Mouse (Mus musculus) lung, embryonic 14.5 days (tissue): ENCODE measurements around the gene Polrmt. TPM values are rescaled to one million over a fixed set of nuclear protein-coding genes. Genes with fewer than 3 reads are reported as not detected.
"Not testable (repeated sequence)": the region's sequence is repeated elsewhere in the genome, so short reads cannot be mapped to it uniquely, and the experiment has no call there.

Experiments
- ATAC-seq: fragments of 200-750 bp; cut with Nextera tagmentation; 2 replicates; pipeline ENCODE4 v1.8.0; 2017; ENCODE audit warnings: mild to moderate bottlenecking, moderate TSS enrichment, moderate library complexity; ENCODE audit not compliant: insufficient read depth
- DNase-seq: peaks from one replicate; pipeline ENCODE4 v3.0.0-alpha.2; 2015
- H3K27ac ChIP-seq: fragments of 300-500 bp; sonication (generic); 2 replicates; pipeline ENCODE4 v1.5.1; 2014; ENCODE audit warnings: low read depth, mild to moderate bottlenecking, moderate library complexity
- H3K27me3 ChIP-seq: fragments of 300-500 bp; sonication (generic); 2 replicates; pipeline ENCODE4 v1.6.1; 2014; ENCODE audit warnings: low read length, control low read depth; ENCODE audit not compliant: insufficient read depth
- H3K36me3 ChIP-seq: fragments of 300-500 bp; sonication (generic); 2 replicates; pipeline ENCODE4 v1.6.1; 2014; ENCODE audit warnings: control low read depth; ENCODE audit not compliant: insufficient read depth
- H3K4me1 ChIP-seq: fragments of 300-500 bp; sonication (generic); 2 replicates; pipeline ENCODE4 v1.6.1; 2014; ENCODE audit warnings: antibody characterized with exemption, control low read depth; ENCODE audit not compliant: insufficient read depth
- H3K4me2 ChIP-seq: fragments of 300-500 bp; sonication (generic); 2 replicates; pipeline ENCODE4 v1.6.1; 2014; ENCODE audit warnings: mild to moderate bottlenecking
- H3K4me3 ChIP-seq: fragments of 300-500 bp; sonication (generic); 2 replicates; pipeline ENCODE4 v1.5.1; 2014; ENCODE audit warnings: low read depth, low read length
- H3K9ac ChIP-seq: fragments of 300-500 bp; sonication (generic); 2 replicates; pipeline ENCODE4 v1.6.1; 2014
- H3K9me3 ChIP-seq: fragments of 300-500 bp; sonication (generic); 2 replicates; pipeline ENCODE4 v1.6.1; 2016; ENCODE audit warnings: low read depth, low read length, control low read depth
- CTCF ChIP-seq: IDR thresholded peaks from 2 replicates; pipeline ENCODE4 v1.5.1; 2016; ENCODE audit warnings: antibody characterized with exemption, low read depth
- WGBS: fragments of 180-500 bp; shearing (Covaris S2); extraction: QIAGEN DNeasy Blood & Tissue Kit; methylation state at CpG from one replicate; pipeline ENCODE4 v1.1.7; 2014; 5-methylcytosine and 5-hydroxymethylcytosine counted together
- polyA plus RNA-seq: library from polyadenylated mRNA; unstranded; fragments of >200 nt; fragmentation: Nextera tagmentation; extraction: Ambion mirVana; gene quantifications from 2 replicates; pipeline ENCODE4 v1.2.1, GENCODE M21; 2014

Polrmt gene
- polyA plus RNA-seq, 1 experiment from 2014 or later = 44.2 TPM

DNA sequence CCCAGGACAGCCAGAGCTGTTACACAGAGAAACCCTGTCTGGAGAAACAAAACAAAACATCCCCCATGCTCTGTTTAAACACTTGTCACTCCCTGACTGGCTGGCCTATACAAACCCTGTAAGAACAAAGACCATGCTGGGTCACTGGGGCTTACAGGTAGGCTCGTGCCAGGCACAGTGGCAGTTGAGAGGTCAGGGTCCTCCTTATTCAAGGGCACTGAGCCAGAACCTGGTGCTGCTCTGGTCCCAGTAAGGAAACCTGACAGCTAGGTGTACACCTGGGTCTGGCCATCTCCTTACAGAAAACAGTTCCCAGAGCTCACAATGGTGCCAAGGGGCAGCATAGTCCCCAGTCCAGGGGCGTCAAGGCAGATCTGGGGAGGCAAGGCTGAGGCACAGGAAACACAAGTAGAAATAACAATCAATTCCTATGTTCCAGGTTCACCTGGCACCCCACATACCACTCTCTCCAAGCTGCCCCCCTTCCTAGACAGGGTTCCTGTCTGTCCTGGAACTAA, 18.9 kb upstream of the Polrmt start:
- 48% methylated on average over 2 of the region's 2 CpGs for WGBS

DNA sequence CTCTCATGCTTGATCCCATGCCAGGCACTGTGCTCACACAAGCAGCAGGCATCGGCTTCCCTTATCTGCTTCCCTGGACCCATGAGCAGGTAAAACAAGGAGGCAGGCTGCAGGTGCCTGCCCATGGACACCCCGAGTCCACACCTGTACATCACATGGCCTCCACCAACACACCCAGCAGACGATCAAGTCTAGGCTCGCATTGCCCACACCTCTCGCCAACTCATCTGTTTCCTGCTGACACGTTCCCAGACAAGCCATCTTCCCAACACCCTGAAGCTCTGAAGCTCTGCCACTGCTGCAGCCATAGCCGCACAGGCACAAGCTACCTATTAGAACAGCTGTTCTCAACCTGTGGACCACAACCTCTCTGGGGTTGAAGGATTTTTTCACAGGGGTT, 17.9 kb upstream of the Polrmt start:
- ATAC-seq (no peak), DNase-seq (no peak)
- H3K27ac ChIP-seq = no peak overlapping the region
- H3K36me3 ChIP-seq = peaks cover 33% of the 10 kb centered on the region
- no peaks in the 10 kb centered on the region for H3K9me3 ChIP-seq
- no peak overlapping the region for H3K9ac ChIP-seq
- no peak overlapping the region for H3K4me3 ChIP-seq
- H3K27me3 ChIP-seq = no peaks in the 10 kb centered on the region
- H3K4me2 ChIP-seq = no peak overlapping the region
- TF ChIP-seq CTCF = no peak
- peaks cover 8% of the 10 kb centered on the region for H3K4me1 ChIP-seq
- WGBS = 71% methylated on average over 7 of the region's 7 CpGs

More for the DNA sequence above, 18.9 kb upstream of the Polrmt start:
- Histone ChIP-seq H3K36me3 (peaks cover 27% of the 10 kb centered on the region), H3K4me1 (peaks cover 8% of the 10 kb centered on the region), H3K27me3 (no peaks in the 10 kb centered on the region), H3K27ac (no peak overlapping the region), H3K9ac (peak overlapping the region; percentile 90), H3K9me3 (no peaks in the 10 kb centered on the region), H3K4me2 (peak overlapping the region; percentile 97), H3K4me3 (peak overlapping the region; percentile 87)
- TF ChIP-seq CTCF = no peak
- ATAC-seq = no peak
- no peak for DNase-seq

DNA sequence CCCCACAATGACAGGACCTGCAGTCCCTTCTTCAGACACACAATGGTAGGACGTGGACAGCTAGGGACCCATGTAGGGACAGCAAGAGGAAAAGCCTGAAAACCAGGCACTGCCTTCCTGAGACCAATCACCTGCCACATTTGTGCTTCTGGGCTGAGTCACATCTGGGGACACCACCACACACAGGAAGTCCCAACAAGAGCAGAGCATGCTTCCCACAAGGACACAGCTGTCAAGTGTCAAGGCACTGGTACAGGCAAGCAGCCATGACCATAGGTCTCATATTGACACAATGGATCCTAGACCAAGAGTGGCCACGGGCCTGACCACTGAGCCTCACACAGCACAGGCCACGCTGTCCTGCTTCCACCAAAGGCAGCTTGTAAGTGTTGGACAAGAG, 16.5 kb upstream of the Polrmt start:
- no peaks in the 10 kb centered on the region for H3K9me3 ChIP-seq
- no peaks in the 10 kb centered on the region for H3K27me3 ChIP-seq
- H3K36me3 ChIP-seq = peaks cover 47% of the 10 kb centered on the region
- no peak overlapping the region for H3K4me2 ChIP-seq
- H3K4me1 ChIP-seq = peaks cover 8% of the 10 kb centered on the region
- H3K4me3 ChIP-seq = no peak overlapping the region
- no peak for TF ChIP-seq CTCF
- no peak for ATAC-seq
- H3K9ac ChIP-seq = no peak overlapping the region
- H3K27ac ChIP-seq = no peak overlapping the region
- 70% methylated on average over 3 of the region's 3 CpGs for WGBS
- no peak for DNase-seq

DNA sequence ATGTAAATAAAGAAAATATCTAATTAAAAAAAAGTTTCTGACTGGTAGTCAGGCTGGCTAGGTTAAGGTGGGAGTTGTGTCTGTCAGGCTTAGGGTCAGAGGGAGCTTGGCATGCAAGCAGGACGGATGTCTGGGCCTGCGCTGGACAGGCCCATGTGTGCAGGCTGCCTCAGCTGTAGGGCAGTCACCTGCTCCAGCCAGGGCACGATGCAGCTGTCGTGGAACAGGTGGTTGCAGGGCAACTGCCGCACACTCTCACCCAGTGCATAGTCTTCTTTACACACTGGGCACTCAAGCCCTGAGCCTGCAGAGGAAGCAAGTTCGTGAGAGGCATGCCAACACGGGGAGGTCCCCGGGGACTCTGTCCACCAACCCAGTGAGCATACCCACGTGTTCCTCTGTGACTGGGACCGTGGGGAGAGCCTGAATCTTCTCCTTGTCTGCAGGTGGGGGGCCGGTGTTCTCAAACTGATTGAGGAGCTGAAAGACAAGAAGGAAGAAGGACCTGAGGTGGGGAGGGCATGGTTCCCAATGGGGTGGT, 14.3 kb upstream of the Polrmt start:
- no peak overlapping the region for H3K9ac ChIP-seq
- H3K4me1 ChIP-seq = peaks cover 5% of the 10 kb centered on the region
- peaks cover 68% of the 10 kb centered on the region for H3K36me3 ChIP-seq
- DNase-seq (no peak), ATAC-seq (no peak)
- no peak overlapping the region for H3K4me3 ChIP-seq
- no peaks in the 10 kb centered on the region for H3K9me3 ChIP-seq
- 88% methylated on average over 11 of the region's 11 CpGs for WGBS
- no peaks in the 10 kb centered on the region for H3K27me3 ChIP-seq
- H3K4me2 ChIP-seq = no peak overlapping the region
- no peak for TF ChIP-seq CTCF
- H3K27ac ChIP-seq = no peak overlapping the region

DNA sequence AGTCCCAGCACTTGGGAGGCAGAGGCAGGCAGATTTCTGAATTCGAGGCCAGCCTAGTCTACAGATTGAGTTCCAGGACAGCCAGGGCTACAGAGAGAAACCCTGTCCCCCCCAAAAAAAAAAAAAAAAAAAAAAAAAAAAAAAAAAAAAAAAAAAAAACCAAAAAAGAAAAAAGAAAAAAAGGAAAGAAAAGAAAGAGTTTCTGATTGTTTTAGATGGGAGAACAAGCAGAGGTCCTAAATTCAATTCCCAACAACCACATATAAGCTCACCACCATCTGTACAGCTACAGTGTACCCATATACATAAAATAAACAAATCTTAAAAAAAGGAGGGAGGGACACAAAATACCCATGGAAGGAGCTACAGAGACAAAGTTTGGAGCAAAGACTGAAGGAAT, 13.3 kb upstream of the Polrmt start:
- H3K4me3 ChIP-seq, H3K9me3 ChIP-seq, H3K4me1 ChIP-seq, H3K27me3 ChIP-seq, H3K9ac ChIP-seq, ATAC-seq, H3K4me2 ChIP-seq, DNase-seq, H3K27ac ChIP-seq: not testable (repeated sequence)
- peaks cover 68% of the 10 kb centered on the region for H3K36me3 ChIP-seq
- WGBS = 100% methylated on average over 1 of the region's 1 CpGs

DNA sequence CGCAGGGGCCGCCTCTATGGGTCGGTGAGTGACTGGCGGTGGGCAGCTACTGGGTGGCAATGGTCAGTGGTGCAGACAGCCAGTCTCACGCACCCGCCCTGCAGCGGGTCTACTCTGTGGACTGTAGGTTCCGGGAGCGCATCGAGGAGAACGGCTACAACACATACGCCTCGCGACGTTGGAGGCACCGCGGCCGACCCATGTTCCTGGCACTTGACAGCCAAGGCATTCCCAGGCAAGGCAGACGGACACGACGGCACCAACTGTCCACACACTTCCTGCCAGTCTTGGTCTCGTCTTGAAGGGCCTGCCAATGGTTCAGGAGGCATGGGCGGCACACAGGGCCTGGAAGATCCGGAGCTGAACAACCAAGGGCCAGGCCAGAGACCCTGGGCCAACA, 10.3 kb upstream of the Polrmt start:
- DNase-seq = no peak
- H3K36me3 ChIP-seq = peaks cover 55% of the 10 kb centered on the region
- 83% methylated on average over 24 of the region's 24 CpGs for WGBS

DNA sequence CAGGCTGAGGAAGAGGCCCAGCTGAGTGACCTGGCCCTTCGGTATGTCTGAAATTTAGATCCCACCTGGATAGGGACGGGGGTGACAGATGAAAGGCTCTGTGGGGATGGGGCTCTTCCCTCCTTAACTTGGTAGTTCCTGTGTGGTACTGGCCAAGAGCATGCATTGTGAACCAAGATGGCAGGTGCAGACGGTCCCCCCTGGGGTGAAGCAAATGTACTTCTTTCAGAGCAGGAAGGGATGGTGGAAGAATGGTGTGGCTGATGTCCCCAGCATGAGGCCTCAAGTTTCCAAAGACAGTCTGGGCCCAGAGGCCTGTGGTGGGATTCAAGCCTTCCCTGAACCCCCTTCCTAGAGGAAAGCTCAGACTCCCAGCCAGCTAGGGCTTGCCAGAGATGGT, 9.5 kb upstream of the Polrmt start:
- DNase-seq = no peak
- Histone ChIP-seq H3K9ac (no peak overlapping the region), H3K4me1 (peaks cover 5% of the 10 kb centered on the region; the same call in 1 of the 2 replicates), H3K9me3 (no peaks in the 10 kb centered on the region), H3K36me3 (peaks cover 46% of the 10 kb centered on the region), H3K4me2 (no peak overlapping the region), H3K4me3 (no peak overlapping the region), H3K27ac (no peak overlapping the region), H3K27me3 (no peaks in the 10 kb centered on the region)
- no peak for ATAC-seq
- TF ChIP-seq CTCF = no peak
- 76% methylated on average over 3 of the region's 3 CpGs for WGBS

More for the DNA sequence above, 10.3 kb upstream of the Polrmt start:
- Histone ChIP-seq H3K9ac (no peak overlapping the region), H3K4me2 (no peak overlapping the region), H3K4me1 (peaks cover 5% of the 10 kb centered on the region; the same call in 1 of the 2 replicates), H3K4me3 (no peak overlapping the region), H3K27ac (no peak overlapping the region), H3K9me3 (no peaks in the 10 kb centered on the region), H3K27me3 (no peaks in the 10 kb centered on the region)
- no peak for ATAC-seq
- no peak for TF ChIP-seq CTCF
